Mouse (Mus musculus) stomach, embryonic 16.5 days (tissue): ENCODE measurements around the gene Olfr1277. TPM values are rescaled to one million over a fixed set of nuclear protein-coding genes. Genes with fewer than 3 reads are reported as not detected.

Experiments
- polyA plus RNA-seq: library from polyadenylated mRNA; unstranded; fragments of >200 nt; fragmentation: Nextera tagmentation; extraction: Ambion mirVana; gene quantifications from 2 replicates; pipeline ENCODE4 v1.2.1, GENCODE M21; 2015

Olfr1277 gene
- polyA plus RNA-seq, 1 experiment from 2014 or later = not detected

Other genes starting within 250 kb of the Olfr1277 start
- not detected in 2 replicates for gene Gm13941, start 168.1 kb downstream of the Olfr1277 start, polyA plus RNA-seq
- not detected in 2 replicates for gene Gm15130, start 121.2 kb downstream of the Olfr1277 start, polyA plus RNA-seq
- not detected in 2 replicates for gene 4930430A15Rik, start 44.5 kb downstream of the Olfr1277 start, polyA plus RNA-seq
- gene Olfr1275, start 38.8 kb downstream of the Olfr1277 start, polyA plus RNA-seq = not detected in 2 replicates
- gene Olfr1276, start 19.6 kb downstream of the Olfr1277 start, polyA plus RNA-seq = not detected in 2 replicates
- not detected in 2 replicates for gene Olfr1278, start 16.0 kb upstream of the Olfr1277 start, polyA plus RNA-seq
- not detected in 2 replicates for gene Olfr1279, start 26.5 kb upstream of the Olfr1277 start, polyA plus RNA-seq
- gene Olfr1280, start 39.9 kb upstream of the Olfr1277 start, polyA plus RNA-seq = not detected in 2 replicates
- gene Olfr1281, start 52.4 kb upstream of the Olfr1277 start, polyA plus RNA-seq = not detected in 2 replicates
- gene Olfr1282, start 62.0 kb upstream of the Olfr1277 start, polyA plus RNA-seq = not detected in 2 replicates
- not detected in 2 replicates for gene Olfr1283, start 92.7 kb upstream of the Olfr1277 start, polyA plus RNA-seq
- gene Olfr1284, start 101.4 kb upstream of the Olfr1277 start, polyA plus RNA-seq = not detected in 2 replicates
- not detected in 2 replicates for gene Olfr1286, start 149.0 kb upstream of the Olfr1277 start, polyA plus RNA-seq
- not detected in 2 replicates for gene Olfr1287, start 175.0 kb upstream of the Olfr1277 start, polyA plus RNA-seq
- not detected in 2 replicates for gene Olfr1288, start 200.0 kb upstream of the Olfr1277 start, polyA plus RNA-seq
- gene Olfr1289, start 206.7 kb upstream of the Olfr1277 start, polyA plus RNA-seq = not detected in 2 replicates
- gene Olfr1290, start 219.7 kb upstream of the Olfr1277 start, polyA plus RNA-seq = not detected in 2 replicates
- gene Olfr1291-ps1, start 223.1 kb upstream of the Olfr1277 start, polyA plus RNA-seq = not detected in 2 replicates